28 mouse cellular contexts compared by ENCODE assay signal in the genomic region with DNA sequence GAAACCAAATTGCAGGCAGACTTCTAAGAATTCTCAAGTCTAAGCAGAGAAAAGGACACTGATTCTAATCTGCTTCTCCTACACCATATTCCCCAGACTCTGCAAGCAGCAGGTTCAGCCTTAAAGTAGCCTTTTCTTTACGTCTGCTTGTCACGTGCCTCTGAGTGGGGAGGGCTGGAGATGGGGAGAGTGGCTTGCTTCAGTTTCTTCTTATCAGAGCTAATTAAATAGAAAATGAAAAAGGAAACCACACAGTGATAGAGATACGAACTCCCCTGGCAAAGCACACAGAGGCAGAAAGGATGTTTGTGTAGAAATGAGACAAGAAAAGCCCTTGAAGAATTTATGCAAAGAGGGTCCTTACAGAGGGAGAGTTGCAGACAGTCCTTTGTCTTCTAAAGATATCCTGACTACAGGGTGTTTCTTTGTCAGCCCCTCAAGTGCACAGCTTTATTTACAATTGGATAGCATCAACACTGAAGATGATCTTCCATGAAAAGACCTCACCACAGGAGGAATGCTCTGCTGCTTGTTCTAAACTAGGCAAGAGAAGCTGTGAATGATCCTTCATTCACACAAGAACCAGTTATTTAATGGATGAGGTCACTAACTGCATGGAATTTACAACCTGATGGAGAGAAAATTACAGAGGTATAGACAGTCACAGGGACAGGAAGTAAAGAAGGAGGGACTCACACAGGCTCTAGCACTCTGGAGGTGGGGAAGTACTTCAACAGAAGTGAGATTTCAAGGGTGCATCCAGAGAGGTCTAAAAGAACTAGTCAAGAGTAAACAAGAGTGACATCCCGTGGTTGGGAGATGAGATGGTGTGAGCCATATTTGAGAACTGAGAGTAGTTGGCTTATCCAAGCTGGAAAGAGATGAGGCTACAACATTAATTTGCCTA. TPM values are rescaled to one million over a fixed set of nuclear protein-coding genes. Genes with fewer than 3 reads are reported as not detected.
DNase-seq lines count a peak whose midpoint lies in the region; ATAC-seq and TF ChIP-seq lines count a peak whose summit lies in the region.
"Had no signal": no experiment of that assay in that cellular context is flagged by ENCODE, and none has a peak within 500 bp of the region (broad histone marks: within the 10 kb centered on the region; RNA-seq: fewer than 3 reads in every experiment).

No protein-coding gene starts in this region.

- H3K9me3 ChIP-seq in forebrain, embryonic 13.5 days (replicated peaks) = no peaks in the 10 kb centered on the region
- H3K9me3 ChIP-seq in forebrain, embryonic 10.5 days = no peaks in the 10 kb centered on the region
- no peaks in the 10 kb centered on the region for H3K9me3 ChIP-seq in midbrain, embryonic 16.5 days (replicated peaks; ENCODE audit: control insufficient read depth, low read length, poor library complexity, severe bottlenecking)
- H3K9me3 ChIP-seq: embryonic facial prominence, embryonic 12.5 days; heart, embryonic 13.5 days; hindbrain, embryonic 13.5 days; kidney, embryonic 15.5 days; limb, embryonic 12.5 days had no signal

- H3K9ac ChIP-seq in forebrain, embryonic 13.5 days = no peak overlapping the region
- no peak overlapping the region for H3K9ac ChIP-seq in midbrain, embryonic 16.5 days (ENCODE audit: low read depth, low read length)
- H3K9ac ChIP-seq: embryonic facial prominence, embryonic 12.5 days; forebrain, postnatal 0 days; heart, embryonic 13.5 days; hindbrain, embryonic 13.5 days; kidney, embryonic 15.5 days; limb, embryonic 12.5 days; liver, embryonic 12.5 days; lung, embryonic 14.5 days had no signal

- H3K4me2 ChIP-seq in forebrain, embryonic 13.5 days = no peak overlapping the region
- H3K4me2 ChIP-seq in midbrain, embryonic 16.5 days (ENCODE audit: low read length) = no peak overlapping the region
- H3K4me2 ChIP-seq: embryonic facial prominence, embryonic 12.5 days; heart, embryonic 13.5 days; hindbrain, embryonic 13.5 days; kidney, embryonic 15.5 days; limb, embryonic 12.5 days; liver, embryonic 12.5 days; lung, embryonic 14.5 days had no signal

- TF ChIP-seq POLR2A in brain, embryonic 14.5 days (IDR thresholded peaks at IDR 0.05; ENCODE audit: borderline replicate concordance, extremely low read depth, insufficient read depth, insufficient read length, poor library complexity, severe bottlenecking) = no peak

- WGBS in forebrain, embryonic 13.5 days = 34% methylated on average over 4 of the region's 4 CpGs
- WGBS in forebrain, embryonic 10.5 days = 46% methylated on average over 4 of the region's 4 CpGs
- 23% methylated on average over 4 of the region's 4 CpGs for whole genome bisulfite sequencing in midbrain, embryonic 16.5 days

- TF ChIP-seq CTCF in brain, embryonic 14.5 days (IDR thresholded peaks at IDR 0.05; ENCODE audit: borderline replicate concordance, extremely low read depth, insufficient read depth, insufficient read length) = no peak

- no peak for DNase-seq in forebrain, embryonic 10.5 days (ENCODE audit: extremely low spot score, low spot score)
- DNase-seq in ES-CJ7 (ENCODE audit: low read depth, low spot score) = peak; percentile 91
- DNase-seq in brain, embryonic 14.5 days (ENCODE audit: low read depth) = peak; percentile 23
- no peak for DNase-seq in lung, postnatal 10 days
- DNase-seq in testis, postnatal 14 days (ENCODE audit: low spot score) = no peak
- no peak for DNase-seq in gastrocnemius, postnatal 25 days
- DNase-seq: adrenal gland, postnatal 36 days; cerebellum, adult 8-10 months; forebrain, postnatal 0 days; lung, embryonic 14.5 days; retina, postnatal 1 day; thymus, postnatal 4 days had no signal

- no peak overlapping the region for H3K4me3 ChIP-seq in forebrain, embryonic 13.5 days
- H3K4me3 ChIP-seq in forebrain, embryonic 10.5 days = no peak overlapping the region
- H3K4me3 ChIP-seq in midbrain, embryonic 16.5 days (ENCODE audit: low read depth, low read length) = no peak overlapping the region
- H3K4me3 ChIP-seq: embryonic facial prominence, embryonic 12.5 days; erythroblast, embryonic 14.5 days; heart, embryonic 13.5 days; hindbrain, embryonic 13.5 days; kidney, embryonic 15.5 days; limb, embryonic 12.5 days; liver, embryonic 12.5 days had no signal

- no peaks in the 10 kb centered on the region for H3K4me1 ChIP-seq in forebrain, embryonic 13.5 days
- no peaks in the 10 kb centered on the region; the same call in 1 of the 2 replicates for H3K4me1 ChIP-seq in forebrain, embryonic 10.5 days
- peaks cover 2% of the 10 kb centered on the region; the same call in 1 of the 2 replicates for H3K4me1 ChIP-seq in midbrain, embryonic 16.5 days (ENCODE audit: control insufficient read depth, insufficient read depth, low read length)
- H3K4me1 ChIP-seq: embryonic facial prominence, embryonic 12.5 days; kidney, embryonic 15.5 days; limb, embryonic 12.5 days; liver, embryonic 12.5 days had no signal

- ATAC-seq in forebrain, embryonic 13.5 days = peak; percentile 38; the same call in 1 of the 2 replicates
- ATAC-seq in midbrain, embryonic 16.5 days = peak; percentile 45; the same call in 1 of the 2 replicates
- ATAC-seq: forebrain, postnatal 0 days; intestine, postnatal 0 days; liver, embryonic 12.5 days had no signal

- H3K27me3 ChIP-seq in forebrain, embryonic 13.5 days = no peaks in the 10 kb centered on the region
- no peaks in the 10 kb centered on the region for H3K27me3 ChIP-seq in forebrain, embryonic 10.5 days (ENCODE audit: poor library complexity, severe bottlenecking)
- H3K27me3 ChIP-seq in midbrain, embryonic 16.5 days (ENCODE audit: control insufficient read depth, insufficient read depth, low read depth, low read length) = no peaks in the 10 kb centered on the region
- H3K27me3 ChIP-seq: CH12.LX; embryonic facial prominence, embryonic 12.5 days; heart, embryonic 13.5 days; hindbrain, embryonic 13.5 days; kidney, embryonic 15.5 days; limb, embryonic 12.5 days; liver, embryonic 12.5 days had no signal

- H3K27ac ChIP-seq in forebrain, embryonic 13.5 days = no peak overlapping the region
- H3K27ac ChIP-seq in forebrain, embryonic 10.5 days = no peak overlapping the region
- H3K27ac ChIP-seq in midbrain, embryonic 16.5 days (ENCODE audit: low read length) = peak overlapping the region; percentile 6; the same call in 1 of the 2 replicates
- H3K27ac ChIP-seq: embryonic facial prominence, embryonic 12.5 days; heart, embryonic 13.5 days; hindbrain, embryonic 13.5 days; kidney, embryonic 15.5 days; limb, embryonic 12.5 days; liver, embryonic 12.5 days; macrophage had no signal

- no peaks in the 10 kb centered on the region for H3K36me3 ChIP-seq in forebrain, embryonic 13.5 days (ENCODE audit: poor library complexity, severe bottlenecking)
- H3K36me3 ChIP-seq in forebrain, embryonic 10.5 days (replicated peaks) = no peaks in the 10 kb centered on the region
- H3K36me3 ChIP-seq in midbrain, embryonic 16.5 days (ENCODE audit: control insufficient read depth, insufficient read depth, low read length) = no peaks in the 10 kb centered on the region
- H3K36me3 ChIP-seq: embryonic facial prominence, embryonic 12.5 days; heart, embryonic 13.5 days; hindbrain, embryonic 13.5 days; kidney, embryonic 15.5 days; limb, embryonic 12.5 days; liver, embryonic 12.5 days had no signal

RNA-seq across cellular contexts. Expression of gene Morc1, which starts 44.1 kb away (rescaled TPM):
- not detected in 2 replicates for polyA plus RNA-seq in forebrain, embryonic 13.5 days (2015; fragmentation: Nextera tagmentation; extraction: Ambion mirVana)
- not detected in 2 replicates for polyA plus RNA-seq in forebrain, embryonic 10.5 days (2016; fragmentation: Nextera tagmentation; extraction: Ambion mirVana)
- polyA plus RNA-seq in brain, embryonic 14.5 days (2012; rRNA removed) = 0.03 TPM in 1 of 2 replicates, not detected in the other
- polyA plus RNA-seq in midbrain, embryonic 16.5 days (2015; fragmentation: Nextera tagmentation; extraction: Ambion mirVana) = 0.11 TPM in 1 of 2 replicates, not detected in the other
- total RNA-seq in gastrocnemius, postnatal 25 days (2021) = under 1 TPM in 1 of 2 experiments, not detected in 1; 0.13 TPM
- total RNA-seq: adrenal gland, postnatal 36 days; forebrain, postnatal 0 days; heart, postnatal 25 days; monocyte, adult 5-6 weeks had no signal
- polyA plus RNA-seq: embryonic facial prominence, embryonic 12.5 days; erythroblast, embryonic 14.5 days; kidney, embryonic 15.5 days; large intestine, adult 2 months; liver, embryonic 12.5 days; macrophage; neural tube, embryonic 11.5 days had no signal

Comparison
In these comparisons a context has a peak if more than half of its experiments do, and no peak if none do; other contexts are left out.
1. DNase-seq: peak in ES-CJ7 (single experiment) and brain, embryonic 14.5 days (single experiment); none in forebrain, embryonic 10.5 days (single experiment), lung, postnatal 10 days (single experiment), testis, postnatal 14 days (single experiment) and gastrocnemius, postnatal 25 days (single experiment).